Mouse (Mus musculus) megakaryocyte-erythroid progenitor cell, adult 5-6 weeks (primary cell): ENCODE results near the gene Cyp26c1. TPM values are rescaled to one million over a fixed set of nuclear protein-coding genes. Genes with fewer than 3 reads are reported as not detected.

ENCODE experiments used
- ATAC-seq: replicated peaks from 2 replicates; pipeline ENCODE4 v1.8.0; 2016; ENCODE audit warnings: mild to moderate bottlenecking, inconsistent platforms; ENCODE audit not compliant: severe bottlenecking, poor library complexity, low FRiP score, low TSS enrichment
- total RNA-seq, 2 experiments: library from RNA; stranded (forward) in 1 of 2; stranded (reverse) in 1 of 2; fragments of 200-1000, 215-1000 nt in 1 of 2; fragments of >200 nt in 1 of 2; fragmentation: Nextera tagmentation in 1 of 2; gene quantifications; 2 replicates each; pipeline ENCODE4 v1.2.3; 2014 to 2017

The Cyp26c1 gene
- total RNA-seq, 2 experiments from 2014 or later: not detected

DNA sequence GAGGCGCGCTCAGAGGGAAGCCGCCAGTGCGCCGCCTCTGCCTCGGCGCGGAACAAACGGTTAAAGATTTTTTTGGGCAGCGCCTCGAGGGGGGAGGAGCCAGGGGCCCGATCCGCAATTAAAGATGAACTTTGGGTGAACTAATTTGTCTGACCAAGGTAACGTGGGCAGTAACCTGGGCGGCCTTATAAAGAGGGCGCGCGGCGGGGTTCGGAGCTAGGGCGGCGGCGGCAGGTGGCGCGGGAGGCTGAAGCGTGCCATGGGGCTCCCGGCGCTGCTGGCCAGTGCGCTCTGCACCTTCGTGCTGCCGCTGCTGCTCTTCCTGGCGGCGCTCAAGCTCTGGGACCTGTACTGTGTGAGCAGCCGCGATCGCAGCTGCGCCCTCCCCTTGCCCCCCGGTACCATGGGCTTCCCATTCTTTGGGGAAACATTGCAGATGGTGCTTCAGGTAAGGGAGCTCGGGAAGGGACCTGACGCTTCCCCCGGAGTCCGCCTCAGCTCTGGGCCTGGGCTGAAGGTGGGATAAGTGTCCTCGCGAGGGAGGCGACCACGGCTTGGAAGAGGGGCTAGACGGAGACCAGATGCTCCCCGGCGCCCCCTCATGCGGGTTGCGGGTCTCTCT is 12.4 kb downstream of the Cyp26c1 start, which contains the start of gene Cyp26a1:
Cyp26a1 (plus strand) TSS at position 148 of the 622 bp plus-strand sequence.
- no peak for ATAC-seq

DNA sequence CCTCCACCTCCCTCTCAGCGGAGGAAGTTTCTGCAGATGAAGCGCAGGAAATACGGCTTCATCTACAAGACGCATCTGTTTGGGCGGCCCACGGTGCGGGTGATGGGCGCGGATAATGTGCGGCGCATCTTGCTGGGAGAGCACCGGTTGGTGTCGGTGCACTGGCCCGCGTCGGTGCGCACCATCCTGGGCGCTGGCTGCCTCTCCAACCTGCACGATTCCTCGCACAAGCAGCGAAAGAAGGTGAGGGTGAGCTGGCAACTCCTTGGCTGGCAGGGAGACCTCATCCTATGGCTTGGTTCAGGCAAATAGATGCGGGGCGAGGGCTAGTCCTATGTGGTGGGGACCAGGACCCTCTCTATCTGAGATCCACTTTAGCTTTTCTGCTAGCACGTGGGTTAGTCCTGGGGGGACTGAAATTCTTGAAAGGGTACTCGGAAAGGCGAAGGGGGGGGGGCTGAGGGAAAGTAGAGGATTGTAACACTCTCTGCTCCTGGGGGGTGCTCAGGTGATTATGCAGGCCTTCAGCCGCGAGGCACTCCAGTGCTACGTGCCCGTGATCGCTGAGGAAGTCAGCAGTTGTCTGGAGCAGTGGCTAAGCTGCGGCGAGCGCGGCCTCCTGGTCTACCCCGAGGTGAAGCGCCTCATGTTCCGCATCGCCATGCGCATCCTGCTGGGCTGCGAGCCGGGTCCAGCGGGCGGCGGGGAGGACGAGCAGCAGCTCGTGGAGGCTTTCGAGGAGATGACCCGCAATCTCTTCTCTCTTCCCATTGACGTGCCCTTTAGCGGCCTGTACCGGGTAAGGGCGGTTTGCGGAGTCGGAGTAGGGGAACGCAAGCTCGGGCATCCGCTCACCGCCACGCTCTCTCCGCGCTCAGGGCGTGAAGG is 13.1 kb downstream of the Cyp26c1 start:
- peak; percentile 32; the same call in 1 of the 2 replicates for ATAC-seq

DNA sequence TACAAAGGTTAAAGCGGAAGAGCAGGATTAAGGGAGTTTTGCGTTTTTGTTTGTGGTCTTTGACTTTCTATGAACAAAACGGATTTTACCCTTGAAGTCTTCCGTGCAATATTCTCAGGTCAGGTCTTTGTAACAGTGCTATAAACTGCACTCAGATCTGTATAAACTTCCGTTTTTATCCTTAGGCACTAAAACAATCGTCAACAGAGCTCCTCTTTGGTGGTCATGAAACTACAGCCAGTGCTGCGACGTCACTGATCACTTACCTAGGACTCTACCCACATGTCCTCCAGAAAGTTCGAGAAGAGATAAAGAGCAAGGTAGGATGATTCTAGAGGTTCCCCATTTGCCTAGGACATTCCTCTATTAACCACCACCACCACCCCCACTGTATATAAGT is 14.3 kb downstream of the Cyp26c1 start:
- ATAC-seq: no peak

DNA sequence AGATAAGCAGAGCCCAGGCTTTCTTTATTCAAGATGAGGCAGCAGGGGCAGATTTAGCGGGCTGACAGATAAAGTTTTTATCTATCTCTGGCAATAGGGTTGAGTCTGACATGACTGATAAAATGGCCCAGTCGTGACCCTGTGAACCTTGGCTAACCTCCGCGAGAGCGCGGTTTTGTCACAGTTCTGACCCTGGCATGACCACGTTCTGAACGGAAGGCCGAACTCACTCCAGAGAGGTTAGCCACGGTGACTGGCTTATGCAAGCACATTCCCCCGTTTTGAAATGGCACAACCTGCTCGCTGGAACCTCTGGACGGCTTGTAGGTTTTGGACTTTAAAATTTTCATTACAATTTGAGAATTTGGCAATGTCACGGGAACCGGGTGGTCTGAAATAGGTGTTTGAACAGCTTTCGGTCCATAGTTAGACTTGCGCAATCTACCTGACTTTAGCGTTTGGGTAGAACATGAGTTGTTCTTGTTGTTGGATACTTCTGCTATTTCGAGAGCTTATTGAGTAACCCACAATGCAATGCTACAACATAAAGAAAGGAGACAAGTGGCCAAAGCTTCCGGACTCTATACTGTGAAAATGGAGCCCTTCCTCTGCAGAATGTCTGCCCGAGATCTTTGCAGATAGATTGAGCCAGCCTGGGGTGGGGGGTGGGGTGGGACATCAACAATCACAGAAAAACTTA is 17.1 kb downstream of the Cyp26c1 start:
- no peak for ATAC-seq

DNA sequence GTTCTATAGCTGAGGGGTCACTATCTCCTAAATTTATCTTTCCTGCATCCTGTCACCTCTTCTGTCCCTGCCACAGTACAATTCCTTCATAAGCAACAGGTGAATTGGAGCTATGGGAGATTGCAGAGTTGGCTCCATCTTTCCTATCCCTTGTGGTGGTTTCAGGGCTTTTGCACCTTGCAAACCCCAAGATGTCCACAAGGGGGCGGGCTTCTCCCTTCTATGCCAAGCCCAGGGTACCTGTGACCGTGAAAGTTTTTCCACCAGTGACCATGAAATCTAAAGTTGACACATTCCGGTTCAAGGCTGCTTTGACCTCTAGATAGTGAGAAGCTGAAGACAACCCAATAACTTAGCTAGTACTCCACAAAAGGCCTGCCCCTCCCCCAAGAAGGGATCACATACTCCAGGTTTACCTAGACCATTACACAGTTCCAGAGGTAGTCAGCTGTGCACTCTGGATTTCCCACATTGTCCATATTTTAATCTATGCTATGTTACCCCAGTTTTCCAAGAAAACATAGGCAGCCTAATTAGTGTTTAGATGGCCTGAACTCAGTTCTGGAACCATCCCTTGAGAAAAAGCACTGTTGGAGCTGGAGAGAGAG is 18.6 kb downstream of the Cyp26c1 start:
- peak; percentile 73 for ATAC-seq

DNA sequence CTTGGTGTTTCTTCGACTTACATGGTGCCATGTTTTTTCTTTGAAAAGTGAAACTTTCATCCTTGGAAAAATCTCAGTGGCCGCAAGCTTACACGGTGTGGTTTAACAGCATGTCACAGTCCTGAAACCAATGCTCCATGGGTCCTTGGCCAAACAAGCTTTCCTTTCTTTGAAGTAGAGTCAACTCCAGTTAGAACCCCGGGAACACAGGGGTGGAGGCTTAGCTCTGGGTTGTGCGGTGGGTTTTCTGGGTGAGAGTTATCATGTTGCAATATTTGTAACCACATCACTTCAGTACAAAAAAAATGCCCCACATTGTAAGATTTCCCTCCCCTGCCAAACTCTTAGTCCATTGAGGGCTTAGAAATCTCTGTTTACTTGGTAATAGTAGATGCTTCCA is 20.3 kb downstream of the Cyp26c1 start:
- no peak for ATAC-seq

DNA sequence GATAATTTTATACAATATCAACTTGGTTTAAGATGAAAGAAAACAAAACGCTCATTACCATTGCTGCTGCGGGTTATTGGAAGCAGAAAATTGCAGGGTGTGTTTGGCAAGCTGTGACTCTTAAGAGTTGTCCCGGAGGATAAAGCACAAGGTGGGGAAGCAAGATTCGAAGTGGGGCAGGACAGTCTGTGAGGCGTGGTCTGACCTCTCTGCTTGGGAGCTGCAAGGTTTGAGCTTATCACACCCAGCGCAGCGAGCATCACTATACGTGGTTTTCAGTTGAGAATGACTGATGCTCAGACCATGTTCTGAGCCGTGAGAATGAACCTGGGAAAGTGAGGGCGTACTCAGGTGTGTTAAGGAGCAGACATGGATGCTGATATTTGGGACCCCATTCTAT is 29.3 kb downstream of the Cyp26c1 start:
- ATAC-seq: peak; percentile 74

DNA sequence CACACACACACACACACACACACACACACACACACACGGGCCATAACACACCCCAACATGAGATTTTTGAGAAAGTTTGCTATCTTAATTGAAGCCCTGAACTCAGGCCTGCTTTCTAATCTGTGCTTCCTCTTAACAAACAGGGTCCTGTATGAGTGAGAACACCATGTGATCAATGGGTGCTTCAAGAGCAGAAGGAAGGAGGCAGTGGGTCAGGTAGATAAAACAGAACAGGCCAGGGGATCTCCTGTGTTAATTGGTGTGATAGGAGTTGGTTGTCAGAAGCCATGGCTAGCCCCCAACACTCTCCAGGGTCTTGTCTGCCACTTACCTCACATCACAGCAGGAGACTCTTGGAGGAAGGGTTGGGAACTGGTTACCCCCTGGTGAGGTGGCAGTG is 30.6 kb downstream of the Cyp26c1 start:
- ATAC-seq: no peak

DNA sequence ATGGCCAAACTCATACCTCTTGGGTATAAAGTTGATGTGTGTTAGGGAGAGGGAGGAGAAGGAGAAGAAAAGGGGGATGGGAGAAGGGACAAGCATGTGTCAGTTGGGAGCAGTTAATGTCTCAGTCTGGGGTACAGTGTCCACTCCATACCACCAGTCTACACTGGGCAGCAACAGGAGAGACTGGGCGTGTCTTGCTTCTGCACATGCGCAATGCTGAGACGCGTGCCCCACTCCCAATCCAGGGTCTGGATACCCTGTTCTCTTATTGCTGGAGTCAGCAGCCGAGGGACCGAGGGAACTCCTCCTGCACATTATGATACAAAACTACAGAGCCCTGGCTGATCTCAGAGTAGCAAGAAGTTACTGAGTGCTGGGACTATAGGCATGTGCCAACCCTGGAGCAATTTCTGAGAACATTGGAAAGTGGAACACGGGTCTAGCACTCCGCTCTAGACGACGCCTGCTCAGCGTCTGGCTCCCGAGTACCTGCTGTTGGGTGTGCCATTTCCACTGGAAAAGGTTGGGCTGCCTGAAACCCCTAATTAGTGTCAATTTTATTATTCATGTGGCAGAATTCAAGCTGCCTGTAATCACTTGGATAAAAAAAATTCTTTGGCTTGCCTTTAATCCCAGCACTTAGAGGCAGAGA is 31.3 kb downstream of the Cyp26c1 start:
- no peak for ATAC-seq

DNA sequence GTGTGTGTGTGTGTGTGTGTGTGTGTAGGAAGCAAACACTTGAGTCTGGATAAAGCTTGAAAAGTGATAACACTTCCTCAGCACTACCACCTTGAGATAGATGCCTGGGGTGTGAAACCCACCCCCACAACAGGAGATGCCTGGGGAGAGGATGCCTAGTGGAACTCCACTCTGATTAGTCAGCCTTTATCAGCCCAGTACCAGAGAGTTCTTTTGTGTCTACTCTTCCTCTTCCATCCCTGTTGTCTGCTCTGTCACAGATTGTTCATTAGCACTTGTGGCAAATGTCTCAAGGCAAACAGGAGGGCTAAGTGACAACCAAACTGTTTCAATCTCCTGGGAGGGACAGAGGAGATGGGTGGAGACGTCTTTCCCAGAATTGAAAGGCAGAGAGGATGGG is 33.8 kb downstream of the Cyp26c1 start:
- ATAC-seq: no peak

DNA sequence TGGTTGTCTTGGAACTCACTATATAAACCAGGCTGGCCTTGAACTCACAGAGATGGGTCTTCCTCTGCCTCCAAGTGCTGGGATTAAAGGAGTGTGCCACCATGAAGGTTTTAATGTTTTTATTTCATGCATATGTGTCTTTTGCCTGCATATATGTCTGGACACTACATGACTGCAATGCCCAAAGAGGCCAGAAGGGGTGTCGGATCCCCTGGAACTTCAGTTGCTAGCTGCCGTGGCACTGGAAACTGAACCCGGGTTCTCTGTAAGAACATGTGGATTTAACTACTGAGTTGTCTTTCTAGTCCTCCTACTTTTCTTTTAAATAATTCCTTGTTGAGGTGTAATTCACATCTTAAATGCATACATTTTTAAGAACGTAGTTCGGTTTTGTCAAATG is 39.2 kb downstream of the Cyp26c1 start:
- no peak for ATAC-seq

DNA sequence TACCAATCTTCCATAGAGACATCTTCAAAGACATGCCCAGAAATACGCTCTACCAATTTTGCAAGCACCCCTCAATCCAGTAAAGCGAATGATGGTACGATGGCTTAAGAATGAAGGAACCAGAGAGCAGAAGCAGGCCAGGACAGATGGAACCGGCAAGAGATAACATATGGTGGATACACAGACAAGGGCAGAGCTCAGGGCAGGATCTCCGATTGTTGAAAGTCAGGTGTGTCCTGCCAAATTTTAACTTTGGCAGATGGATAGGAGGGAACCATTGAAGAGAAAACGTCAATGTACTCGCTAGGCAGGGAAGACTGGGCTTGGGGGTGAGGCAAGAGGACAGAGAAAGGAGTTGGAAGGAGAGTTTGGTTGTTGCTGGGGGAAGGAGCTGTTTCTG is 41.2 kb downstream of the Cyp26c1 start:
- ATAC-seq: no peak

DNA sequence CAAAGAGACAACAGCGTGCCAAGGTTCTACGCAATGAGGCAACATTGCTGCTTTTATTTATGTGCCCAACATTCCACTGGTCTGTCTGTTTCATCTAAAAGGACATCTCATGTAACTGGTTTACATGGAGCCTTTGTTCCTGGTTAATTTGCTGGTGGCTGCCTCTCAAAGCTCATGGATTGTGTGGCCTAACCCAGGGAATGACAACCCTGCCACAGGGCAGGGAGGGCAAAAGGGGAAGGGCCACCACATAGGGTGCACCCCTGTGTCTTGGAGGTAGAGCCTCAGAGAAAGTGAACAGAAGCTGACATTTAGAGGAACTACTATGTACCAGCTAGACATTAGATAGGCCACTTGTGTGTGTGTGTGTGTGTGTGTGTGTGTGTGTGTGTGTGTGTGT is 42.0 kb downstream of the Cyp26c1 start:
- no peak for ATAC-seq

DNA sequence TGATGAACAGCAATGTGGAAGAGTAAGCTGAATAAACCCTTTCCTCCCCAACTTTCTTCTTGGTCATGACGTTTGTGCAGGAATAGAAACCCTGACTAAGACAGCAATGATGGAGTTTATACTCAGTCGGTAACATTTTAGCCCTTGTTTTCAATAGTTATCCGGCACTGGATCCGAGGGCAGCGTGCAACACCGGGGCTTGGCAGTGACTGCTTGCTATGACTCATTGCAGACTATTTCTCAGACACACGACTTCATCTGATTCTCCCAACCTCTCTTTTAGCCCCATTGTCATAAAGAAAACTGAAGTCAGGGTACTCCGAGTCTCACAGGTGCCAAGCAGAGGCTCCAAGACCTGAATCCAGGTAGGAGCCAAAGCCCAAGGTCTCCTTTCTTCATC is 50.0 kb downstream of the Cyp26c1 start:
- ATAC-seq: no peak

DNA sequence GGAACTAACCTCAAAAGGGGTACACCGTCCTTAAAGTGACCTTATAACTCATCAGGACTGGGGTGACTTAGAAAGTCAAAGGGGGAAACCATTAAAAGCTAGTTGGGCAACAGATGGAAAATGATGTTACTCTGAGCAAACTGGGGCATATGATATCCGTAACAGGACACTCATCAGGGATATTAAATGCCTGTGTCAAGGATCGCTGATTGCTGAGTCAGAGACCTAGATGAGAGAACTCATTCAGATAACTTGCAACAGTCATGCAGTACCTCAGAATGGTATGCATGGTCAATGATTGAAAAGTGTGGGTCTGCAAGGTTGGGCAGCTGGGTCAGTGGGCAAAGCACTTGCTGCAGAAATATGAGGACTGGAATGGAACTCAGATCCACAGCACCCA is 53.2 kb downstream of the Cyp26c1 start:
- no peak for ATAC-seq

DNA sequence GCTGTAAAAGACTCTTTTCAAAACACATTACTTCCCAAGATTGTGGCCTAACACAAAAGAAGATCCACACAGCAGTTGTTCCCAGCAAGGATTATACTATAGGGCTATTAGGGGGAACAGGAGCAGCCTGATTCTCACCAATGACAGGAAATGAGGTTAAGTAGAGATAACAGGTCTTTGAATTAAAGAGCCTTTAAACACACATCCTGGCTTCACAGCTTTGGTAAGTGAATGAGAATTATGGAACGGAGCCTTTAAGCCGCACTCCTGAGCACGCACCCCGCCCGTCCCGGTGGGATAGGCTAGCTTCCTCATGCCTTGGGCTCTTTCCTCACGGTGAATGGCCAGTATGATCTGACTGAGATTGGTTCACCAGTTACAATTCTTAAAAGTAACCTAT is 54.7 kb downstream of the Cyp26c1 start:
- no peak for ATAC-seq
